Mouse (Mus musculus): Measurements from ENCODE around the gene Mboat2. TPM values are rescaled to one million over a fixed set of nuclear protein-coding genes. Genes with fewer than 3 reads are reported as not detected.

The Mboat2 gene
- polyA plus RNA-seq, 1 experiment from 2014 or later, result 49.0 TPM

DNA sequence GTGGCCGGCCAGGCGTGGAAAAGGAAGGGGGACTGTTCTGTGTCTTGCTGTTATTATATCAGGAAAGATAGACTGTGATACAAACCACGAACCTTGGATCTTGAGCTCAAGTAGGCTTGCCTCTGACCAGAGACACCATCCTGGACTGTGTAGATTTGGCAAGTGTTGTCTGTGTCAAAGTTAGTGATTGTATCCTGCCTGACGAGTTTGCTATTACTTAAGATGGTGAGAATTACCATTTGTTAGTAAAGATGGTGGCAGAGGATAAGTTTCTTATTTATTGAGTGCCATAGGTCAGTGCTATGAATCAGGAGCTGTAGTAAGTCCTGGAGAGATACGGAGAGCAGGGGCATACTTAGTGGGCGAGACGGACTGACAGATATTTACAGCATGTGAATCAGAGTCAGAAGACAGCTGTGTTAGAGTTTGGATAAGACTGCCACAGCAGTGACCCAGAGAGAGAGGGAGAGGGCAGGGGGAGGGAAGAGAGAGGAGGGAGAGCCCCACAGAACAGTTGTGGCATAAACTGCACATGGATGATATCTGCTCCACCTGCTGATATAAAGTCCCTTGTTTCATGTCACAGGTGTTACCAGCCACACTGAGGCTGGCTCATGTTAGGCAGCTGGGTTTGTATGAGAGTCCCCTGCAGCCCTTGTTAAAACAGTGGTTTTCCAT, 12.9 kb downstream of the Mboat2 start:
- H3K27me3 ChIP-seq (ENCODE audit: control insufficient read depth, insufficient read depth, low read length), result no peaks in the 10 kb centered on the region
- H3K27ac ChIP-seq (ENCODE audit: low read length), result peak overlapping the region; percentile 34
- no peaks in the 10 kb centered on the region for H3K36me3 ChIP-seq (ENCODE audit: control insufficient read depth, insufficient read depth, low read length)
- H3K9ac ChIP-seq (replicated peaks; ENCODE audit: low read depth, low read length), result no peak overlapping the region
- H3K9me3 ChIP-seq (ENCODE audit: control insufficient read depth, low read depth, low read length), result no peaks in the 10 kb centered on the region
- 0 out of 2 replicates have a peak, but pooled peaks have one; percentile 16 for ATAC-seq (ENCODE audit: insufficient number of reproducible peaks, insufficient read depth, low FRiP score, low read depth)
- peaks cover 51% of the 10 kb centered on the region for H3K4me1 ChIP-seq (ENCODE audit: control insufficient read depth, insufficient read depth, low read length)
- WGBS, result 19% methylated on average over 7 of the region's 7 CpGs
- H3K4me2 ChIP-seq (replicated peaks; ENCODE audit: low read depth, low read length), result 0 out of 2 replicates have a peak overlapping the region, but pooled peaks have one; percentile 7
- H3K4me3 ChIP-seq (ENCODE audit: low read depth, low read length), result no peak overlapping the region

DNA sequence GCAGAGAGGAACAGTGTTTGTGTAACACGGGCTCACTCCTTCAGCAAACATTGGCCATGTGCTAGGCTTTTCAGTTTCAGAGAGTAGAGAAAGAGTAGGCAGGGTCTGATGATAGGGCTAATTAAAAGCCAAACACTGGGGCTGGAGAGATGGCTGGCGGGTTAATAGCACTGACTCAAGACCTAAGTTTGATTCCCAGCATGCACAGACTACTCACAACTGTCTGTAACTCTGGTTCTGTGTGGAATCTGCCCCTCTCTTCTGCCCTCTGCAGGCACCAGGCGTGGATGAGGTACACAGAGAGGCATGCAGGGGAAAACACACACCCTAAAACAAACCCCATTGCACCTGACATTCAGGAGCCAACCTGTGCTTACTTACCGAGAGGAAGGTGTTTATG, 14.7 kb downstream of the Mboat2 start:
- Histone ChIP-seq H3K27ac (ENCODE audit: low read length) (peak overlapping the region; percentile 82), H3K9ac (replicated peaks; ENCODE audit: low read depth, low read length) (no peak overlapping the region), H3K4me1 (ENCODE audit: control insufficient read depth, insufficient read depth, low read length) (peaks cover 49% of the 10 kb centered on the region), H3K27me3 (ENCODE audit: control insufficient read depth, insufficient read depth, low read length) (no peaks in the 10 kb centered on the region), H3K36me3 (ENCODE audit: control insufficient read depth, insufficient read depth, low read length) (no peaks in the 10 kb centered on the region), H3K9me3 (ENCODE audit: control insufficient read depth, low read depth, low read length) (no peaks in the 10 kb centered on the region), H3K4me3 (ENCODE audit: low read depth, low read length) (no peak overlapping the region), H3K4me2 (replicated peaks; ENCODE audit: low read depth, low read length) (no peak overlapping the region)
- 56% methylated on average over 4 of the region's 4 CpGs for WGBS
- peak; percentile 72 for ATAC-seq (ENCODE audit: insufficient number of reproducible peaks, insufficient read depth, low FRiP score, low read depth)

DNA sequence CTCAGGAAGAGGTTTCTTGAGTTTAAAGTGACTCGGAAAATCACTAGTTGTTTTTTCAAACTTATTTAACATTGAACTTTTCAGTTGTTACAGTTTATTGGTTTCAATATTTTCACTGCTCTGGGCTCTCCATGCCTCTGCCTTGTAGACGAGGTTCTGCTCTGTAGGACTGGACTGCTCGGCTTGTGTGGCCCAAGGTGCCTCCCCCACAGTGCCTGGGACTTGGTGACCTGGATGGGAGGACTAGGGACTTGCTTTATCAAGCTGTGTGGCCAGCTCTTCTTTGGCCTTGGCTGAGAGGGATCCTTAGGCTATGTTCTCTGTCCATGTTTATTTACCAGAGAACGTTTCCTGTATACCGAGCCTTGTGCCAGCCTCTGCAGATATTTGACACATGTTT, 17.4 kb downstream of the Mboat2 start:
- Histone ChIP-seq H3K4me1 (ENCODE audit: control insufficient read depth, insufficient read depth, low read length) (peaks cover 27% of the 10 kb centered on the region), H3K9me3 (ENCODE audit: control insufficient read depth, low read depth, low read length) (no peaks in the 10 kb centered on the region), H3K36me3 (ENCODE audit: control insufficient read depth, insufficient read depth, low read length) (no peaks in the 10 kb centered on the region), H3K27me3 (ENCODE audit: control insufficient read depth, insufficient read depth, low read length) (no peaks in the 10 kb centered on the region), H3K27ac (ENCODE audit: low read length) (no peak overlapping the region), H3K4me3 (ENCODE audit: low read depth, low read length) (no peak overlapping the region), H3K4me2 (replicated peaks; ENCODE audit: low read depth, low read length) (no peak overlapping the region), H3K9ac (replicated peaks; ENCODE audit: low read depth, low read length) (no peak overlapping the region)
- WGBS, result 64% methylated on average over 5 of the region's 5 CpGs
- ATAC-seq (ENCODE audit: insufficient number of reproducible peaks, insufficient read depth, low FRiP score, low read depth), result no peak

DNA sequence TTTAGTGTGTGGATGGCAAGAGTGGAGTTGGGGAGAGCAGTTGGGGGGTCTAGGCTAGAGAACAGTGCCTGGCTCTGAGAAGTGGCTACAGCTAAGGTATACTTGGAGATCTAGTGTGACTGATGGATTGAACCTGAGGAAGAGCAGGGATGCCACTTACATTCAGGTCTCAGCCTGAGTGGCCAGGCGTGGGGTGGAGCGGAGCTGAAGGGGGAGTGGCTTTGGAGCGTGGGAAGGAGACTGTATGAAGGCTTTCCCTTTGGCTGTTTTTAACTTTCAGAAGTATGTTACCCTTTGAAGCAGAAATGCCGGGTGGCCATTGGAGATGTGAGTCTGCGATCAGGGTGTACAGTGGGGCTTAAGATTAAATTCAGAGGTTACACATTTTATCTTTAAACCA, 26.7 kb downstream of the Mboat2 start:
- 85% methylated on average over 5 of the region's 5 CpGs for WGBS
- Histone ChIP-seq H3K9me3 (ENCODE audit: control insufficient read depth, low read depth, low read length) (no peaks in the 10 kb centered on the region), H3K4me3 (ENCODE audit: low read depth, low read length) (no peak overlapping the region), H3K4me1 (ENCODE audit: control insufficient read depth, insufficient read depth, low read length) (no peaks in the 10 kb centered on the region), H3K36me3 (ENCODE audit: control insufficient read depth, insufficient read depth, low read length) (no peaks in the 10 kb centered on the region), H3K27me3 (ENCODE audit: control insufficient read depth, insufficient read depth, low read length) (no peaks in the 10 kb centered on the region), H3K4me2 (replicated peaks; ENCODE audit: low read depth, low read length) (no peak overlapping the region), H3K9ac (replicated peaks; ENCODE audit: low read depth, low read length) (no peak overlapping the region), H3K27ac (ENCODE audit: low read length) (no peak overlapping the region)
- no peak for ATAC-seq (ENCODE audit: insufficient number of reproducible peaks, insufficient read depth, low FRiP score, low read depth)

GRCm38 (mm10) chr12:24859357-24859756, 28.7 kb downstream of the Mboat2 start:
- no peaks in the 10 kb centered on the region for H3K36me3 ChIP-seq (ENCODE audit: control insufficient read depth, insufficient read depth, low read length)
- H3K9ac ChIP-seq (replicated peaks; ENCODE audit: low read depth, low read length), result no peak overlapping the region
- peaks cover 5% of the 10 kb centered on the region; the same call in 1 of the 2 replicates for H3K4me1 ChIP-seq (ENCODE audit: control insufficient read depth, insufficient read depth, low read length)
- no peak overlapping the region for H3K4me2 ChIP-seq (replicated peaks; ENCODE audit: low read depth, low read length)
- H3K27me3 ChIP-seq (ENCODE audit: control insufficient read depth, insufficient read depth, low read length), result no peaks in the 10 kb centered on the region
- H3K4me3 ChIP-seq (ENCODE audit: low read depth, low read length), result no peak overlapping the region
- no peak overlapping the region for H3K27ac ChIP-seq (ENCODE audit: low read length)
- H3K9me3 ChIP-seq (ENCODE audit: control insufficient read depth, low read depth, low read length), result no peaks in the 10 kb centered on the region
- WGBS, result 62% methylated on average over 7 of the region's 7 CpGs
- ATAC-seq (ENCODE audit: insufficient number of reproducible peaks, insufficient read depth, low FRiP score, low read depth), result no peak

DNA sequence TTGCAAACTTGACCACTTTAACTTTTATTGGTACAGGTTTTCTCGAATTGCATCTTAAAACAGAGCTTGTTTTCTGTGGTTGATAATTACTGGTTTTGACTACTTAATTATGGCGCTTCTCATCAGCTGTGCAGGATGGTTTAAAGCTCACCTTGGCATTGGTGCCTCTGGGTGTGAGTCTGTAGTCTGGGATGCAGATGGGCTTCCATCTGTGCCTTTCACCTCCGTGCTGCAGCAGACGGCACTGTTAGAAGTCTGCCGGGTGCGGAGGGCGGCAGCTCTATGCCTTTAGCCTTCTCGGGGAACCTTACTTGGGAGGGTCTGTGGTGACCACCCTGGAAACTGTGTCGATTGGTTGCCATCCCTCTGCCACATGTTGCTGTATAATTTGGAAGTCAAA, 29.8 kb downstream of the Mboat2 start:
- H3K27ac ChIP-seq (ENCODE audit: low read length), result no peak overlapping the region
- H3K9ac ChIP-seq (replicated peaks; ENCODE audit: low read depth, low read length), result no peak overlapping the region
- H3K4me2 ChIP-seq (replicated peaks; ENCODE audit: low read depth, low read length), result no peak overlapping the region
- 71% methylated on average over 9 of the region's 9 CpGs for whole genome bisulfite sequencing
- no peak for ATAC-seq (ENCODE audit: insufficient number of reproducible peaks, insufficient read depth, low FRiP score, low read depth)
- peaks cover 9% of the 10 kb centered on the region; the same call in 1 of the 2 replicates for H3K4me1 ChIP-seq (ENCODE audit: control insufficient read depth, insufficient read depth, low read length)
- no peaks in the 10 kb centered on the region for H3K36me3 ChIP-seq (ENCODE audit: control insufficient read depth, insufficient read depth, low read length)
- H3K9me3 ChIP-seq (ENCODE audit: control insufficient read depth, low read depth, low read length), result no peaks in the 10 kb centered on the region
- no peaks in the 10 kb centered on the region for H3K27me3 ChIP-seq (ENCODE audit: control insufficient read depth, insufficient read depth, low read length)
- no peak overlapping the region for H3K4me3 ChIP-seq (ENCODE audit: low read depth, low read length)

DNA sequence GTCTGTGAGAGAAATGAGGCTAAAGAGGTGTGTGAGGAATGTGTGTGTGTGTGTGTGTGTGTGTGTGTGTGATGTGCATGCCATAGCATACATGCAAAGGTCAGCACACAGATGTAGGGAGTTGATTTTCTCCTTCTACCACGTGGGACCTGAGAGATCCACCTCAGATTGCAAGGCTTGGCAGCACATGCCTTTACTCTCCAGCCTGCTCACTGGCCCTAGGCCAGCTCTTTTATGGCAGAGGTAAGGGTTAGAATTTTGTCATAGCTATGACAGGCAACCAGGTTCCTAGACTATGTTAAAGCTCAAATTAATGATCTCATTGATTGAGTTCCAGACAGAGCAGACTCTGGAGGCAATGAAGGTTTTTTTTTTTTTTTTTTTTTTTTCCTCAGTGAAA, 33.1 kb downstream of the Mboat2 start:
- H3K4me1 ChIP-seq (ENCODE audit: control insufficient read depth, insufficient read depth, low read length), result peaks cover 9% of the 10 kb centered on the region; the same call in 1 of the 2 replicates
- H3K27ac ChIP-seq (ENCODE audit: low read length), result no peak overlapping the region
- no peak overlapping the region for H3K4me3 ChIP-seq (ENCODE audit: low read depth, low read length)
- ATAC-seq (ENCODE audit: insufficient number of reproducible peaks, insufficient read depth, low FRiP score, low read depth), result no peak
- no peaks in the 10 kb centered on the region for H3K9me3 ChIP-seq (ENCODE audit: control insufficient read depth, low read depth, low read length)
- H3K27me3 ChIP-seq (ENCODE audit: control insufficient read depth, insufficient read depth, low read length), result no peaks in the 10 kb centered on the region
- 24% methylated on average over 1 of the region's 1 CpGs for WGBS
- no peak overlapping the region for H3K9ac ChIP-seq (replicated peaks; ENCODE audit: low read depth, low read length)
- H3K4me2 ChIP-seq (replicated peaks; ENCODE audit: low read depth, low read length), result no peak overlapping the region
- no peaks in the 10 kb centered on the region for H3K36me3 ChIP-seq (ENCODE audit: control insufficient read depth, insufficient read depth, low read length)

DNA sequence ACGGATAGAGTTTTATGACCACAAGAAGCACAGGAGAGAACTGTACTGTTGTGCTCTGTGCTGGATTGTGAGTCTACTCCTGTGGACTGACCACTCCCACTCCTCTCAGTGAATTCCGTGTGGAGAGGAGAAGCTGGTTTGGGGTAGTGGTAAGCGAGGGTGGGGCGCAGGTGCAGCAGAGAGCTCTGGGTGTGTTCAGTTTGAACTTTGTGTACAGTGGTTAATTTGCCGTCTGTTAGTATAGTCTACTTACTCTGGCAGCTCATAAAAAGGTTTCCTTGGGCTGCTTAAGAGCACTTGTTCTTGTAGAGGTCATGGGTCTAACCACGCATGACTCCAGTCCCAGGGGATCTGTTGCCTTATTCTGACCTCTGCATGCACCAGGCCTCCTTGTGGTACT, 36.0 kb downstream of the Mboat2 start:
- Histone ChIP-seq H3K4me2 (replicated peaks; ENCODE audit: low read depth, low read length) (no peak overlapping the region), H3K4me1 (ENCODE audit: control insufficient read depth, insufficient read depth, low read length) (peaks cover 24% of the 10 kb centered on the region), H3K36me3 (ENCODE audit: control insufficient read depth, insufficient read depth, low read length) (no peaks in the 10 kb centered on the region), H3K27me3 (ENCODE audit: control insufficient read depth, insufficient read depth, low read length) (no peaks in the 10 kb centered on the region), H3K9me3 (ENCODE audit: control insufficient read depth, low read depth, low read length) (no peaks in the 10 kb centered on the region), H3K4me3 (ENCODE audit: low read depth, low read length) (no peak overlapping the region), H3K9ac (replicated peaks; ENCODE audit: low read depth, low read length) (no peak overlapping the region), H3K27ac (ENCODE audit: low read length) (peak overlapping the region; percentile 27; the same call in 1 of the 2 replicates)
- ATAC-seq (ENCODE audit: insufficient number of reproducible peaks, insufficient read depth, low FRiP score, low read depth), result peak; percentile 70
- 67% methylated on average over 6 of the region's 6 CpGs for WGBS

DNA sequence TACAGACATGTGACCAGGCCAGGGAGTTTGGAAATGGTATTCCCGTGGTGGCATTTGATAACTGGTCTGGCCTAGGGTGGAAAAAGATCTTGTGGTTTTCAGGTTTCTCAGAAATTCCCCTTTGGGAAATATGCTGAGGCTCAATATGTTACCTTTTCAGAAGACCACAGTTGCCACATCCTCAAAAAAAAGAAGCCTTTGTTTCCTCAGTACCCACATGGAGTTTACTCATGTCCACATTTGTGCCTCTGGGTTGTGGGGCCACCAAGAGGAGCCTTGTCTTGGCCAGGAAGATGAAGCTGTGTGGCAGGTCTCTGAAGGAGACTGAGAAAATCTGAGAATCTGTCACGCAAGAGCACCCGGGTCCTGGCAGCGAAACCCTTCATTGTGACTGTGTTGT, 38.0 kb downstream of the Mboat2 start:
- Histone ChIP-seq H3K9ac (replicated peaks; ENCODE audit: low read depth, low read length) (no peak overlapping the region), H3K9me3 (ENCODE audit: control insufficient read depth, low read depth, low read length) (no peaks in the 10 kb centered on the region), H3K4me1 (ENCODE audit: control insufficient read depth, insufficient read depth, low read length) (peaks cover 20% of the 10 kb centered on the region), H3K27ac (ENCODE audit: low read length) (no peak overlapping the region), H3K27me3 (ENCODE audit: control insufficient read depth, insufficient read depth, low read length) (no peaks in the 10 kb centered on the region), H3K4me2 (replicated peaks; ENCODE audit: low read depth, low read length) (no peak overlapping the region), H3K36me3 (ENCODE audit: control insufficient read depth, insufficient read depth, low read length) (no peaks in the 10 kb centered on the region), H3K4me3 (ENCODE audit: low read depth, low read length) (no peak overlapping the region)
- 88% methylated on average over 4 of the region's 4 CpGs for WGBS
- ATAC-seq (ENCODE audit: insufficient number of reproducible peaks, insufficient read depth, low FRiP score, low read depth), result no peak

Measured in stomach, embryonic 14.5 days (tissue).